Mouse (Mus musculus): ENCODE measurements around the gene Adat2. TPM values are rescaled to one million over a fixed set of nuclear protein-coding genes. Genes with fewer than 3 reads are reported as not detected.

Gene Adat2
- polyA plus RNA-seq, 1 experiment from 2014 or later: 4.3 TPM

DNA sequence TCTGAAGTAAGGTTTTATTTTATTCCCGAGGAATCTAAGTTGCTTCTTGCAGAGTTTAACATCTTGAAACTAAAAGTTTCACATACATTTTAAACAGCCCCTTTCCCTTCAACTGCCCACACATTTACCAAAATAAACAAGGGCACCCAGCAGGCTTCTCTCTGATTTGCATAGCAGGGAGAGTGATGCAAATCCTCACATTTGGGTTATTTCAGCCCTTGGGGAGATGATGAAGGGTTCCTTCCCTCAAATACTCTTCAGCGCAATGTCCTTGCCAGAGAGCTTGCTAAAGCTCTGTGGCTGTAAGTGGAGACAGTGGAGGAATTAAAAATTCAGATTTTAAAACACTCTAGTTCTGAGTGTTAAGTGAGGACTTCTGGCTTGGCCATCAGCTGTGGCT lies 35.2 kb downstream of the Adat2 start:
- Histone ChIP-seq H3K36me3 (ENCODE audit: control insufficient read depth, insufficient read depth, low read length) (no peaks in the 10 kb centered on the region), H3K4me3 (ENCODE audit: low read depth, low read length) (no peak overlapping the region), H3K4me1 (replicated peaks; ENCODE audit: control insufficient read depth, insufficient read depth) (no peaks in the 10 kb centered on the region), H3K4me2 (replicated peaks; ENCODE audit: low read depth) (no peak overlapping the region), H3K27ac (replicated peaks) (no peak overlapping the region), H3K9me3 (ENCODE audit: control insufficient read depth, low read length) (no peaks in the 10 kb centered on the region), H3K9ac (ENCODE audit: low read length) (no peak overlapping the region), H3K27me3 (ENCODE audit: control insufficient read depth, insufficient read depth, low read length) (no peaks in the 10 kb centered on the region)
- no peak for ATAC-seq (ENCODE audit: low FRiP score, low TSS enrichment)
- TF ChIP-seq EP300 (optimal IDR thresholded peaks at IDR 0.05) (no peak), CTCF (IDR thresholded peaks at IDR 0.05; ENCODE audit: low read depth) (no peak)
- no peak for DNase-seq (ENCODE audit: low spot score)
- 58% methylated on average over 2 of the region's 2 CpGs for WGBS

DNA sequence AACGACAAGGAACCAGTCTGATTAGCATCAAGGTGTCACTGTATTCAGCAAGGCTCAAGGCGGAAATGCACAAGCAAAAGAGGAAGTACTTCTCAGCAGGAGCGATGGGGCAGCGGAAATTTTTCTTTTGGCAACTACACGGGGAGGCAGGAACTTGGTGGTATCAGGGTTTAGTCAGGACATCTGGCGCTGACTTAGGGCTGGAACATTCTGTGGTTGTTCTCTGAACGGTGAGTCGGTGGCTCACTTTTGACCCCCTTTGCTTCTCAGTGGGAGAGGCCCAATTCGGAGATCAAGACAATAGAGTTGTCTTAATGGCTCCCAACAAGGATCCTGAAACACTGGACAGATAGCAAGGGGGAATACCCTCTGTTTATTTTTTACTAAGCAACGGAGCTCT lies 39.5 kb downstream of the Adat2 start:
- Histone ChIP-seq H3K9ac (ENCODE audit: low read length) (no peak overlapping the region), H3K27me3 (ENCODE audit: control insufficient read depth, insufficient read depth, low read length) (no peaks in the 10 kb centered on the region), H3K4me1 (replicated peaks; ENCODE audit: control insufficient read depth, insufficient read depth) (no peaks in the 10 kb centered on the region), H3K4me2 (replicated peaks; ENCODE audit: low read depth) (no peak overlapping the region), H3K36me3 (ENCODE audit: control insufficient read depth, insufficient read depth, low read length) (no peaks in the 10 kb centered on the region), H3K4me3 (ENCODE audit: low read depth, low read length) (no peak overlapping the region), H3K9me3 (ENCODE audit: control insufficient read depth, low read length) (no peaks in the 10 kb centered on the region), H3K27ac (replicated peaks) (no peak overlapping the region)
- WGBS: 94% methylated on average over 10 of the region's 10 CpGs
- no peak for TF ChIP-seq CTCF (IDR thresholded peaks at IDR 0.05; ENCODE audit: low read depth)
- no peak for TF ChIP-seq EP300 (optimal IDR thresholded peaks at IDR 0.05)
- DNase-seq (ENCODE audit: low spot score): no peak
- ATAC-seq (ENCODE audit: low FRiP score, low TSS enrichment): no peak

DNA sequence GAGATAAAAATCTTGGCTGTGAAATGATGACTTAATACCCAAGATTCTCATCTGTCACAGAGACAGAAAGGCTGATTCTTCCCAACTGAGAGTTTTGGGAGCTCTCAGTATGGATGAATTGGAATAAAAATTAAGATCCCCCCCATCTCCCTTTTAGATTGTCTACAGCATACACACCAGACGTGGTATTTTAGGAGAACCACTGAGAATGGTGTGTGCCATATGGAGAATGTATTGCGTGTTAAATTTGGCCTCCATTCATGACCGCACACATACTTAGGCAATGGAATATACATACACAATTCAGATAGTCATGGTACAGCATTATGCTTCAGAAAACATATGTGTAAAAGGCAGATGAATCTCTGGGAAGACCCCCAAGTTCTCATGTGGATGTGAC lies 40.8 kb downstream of the Adat2 start:
- H3K9ac ChIP-seq (ENCODE audit: low read length): no peak overlapping the region
- TF ChIP-seq EP300 (optimal IDR thresholded peaks at IDR 0.05) (no peak), CTCF (IDR thresholded peaks at IDR 0.05; ENCODE audit: low read depth) (no peak)
- WGBS: 84% methylated on average over 3 of the region's 3 CpGs
- no peak overlapping the region for H3K4me2 ChIP-seq (replicated peaks; ENCODE audit: low read depth)
- DNase-seq (ENCODE audit: low spot score) (no peak), ATAC-seq (ENCODE audit: low FRiP score, low TSS enrichment) (no peak)
- no peaks in the 10 kb centered on the region for H3K27me3 ChIP-seq (ENCODE audit: control insufficient read depth, insufficient read depth, low read length)
- no peak overlapping the region for H3K27ac ChIP-seq (replicated peaks)
- H3K36me3 ChIP-seq (ENCODE audit: control insufficient read depth, insufficient read depth, low read length): no peaks in the 10 kb centered on the region
- no peak overlapping the region for H3K4me3 ChIP-seq (ENCODE audit: low read depth, low read length)
- H3K4me1 ChIP-seq (replicated peaks; ENCODE audit: control insufficient read depth, insufficient read depth): no peaks in the 10 kb centered on the region
- H3K9me3 ChIP-seq (ENCODE audit: control insufficient read depth, low read length): no peaks in the 10 kb centered on the region

DNA sequence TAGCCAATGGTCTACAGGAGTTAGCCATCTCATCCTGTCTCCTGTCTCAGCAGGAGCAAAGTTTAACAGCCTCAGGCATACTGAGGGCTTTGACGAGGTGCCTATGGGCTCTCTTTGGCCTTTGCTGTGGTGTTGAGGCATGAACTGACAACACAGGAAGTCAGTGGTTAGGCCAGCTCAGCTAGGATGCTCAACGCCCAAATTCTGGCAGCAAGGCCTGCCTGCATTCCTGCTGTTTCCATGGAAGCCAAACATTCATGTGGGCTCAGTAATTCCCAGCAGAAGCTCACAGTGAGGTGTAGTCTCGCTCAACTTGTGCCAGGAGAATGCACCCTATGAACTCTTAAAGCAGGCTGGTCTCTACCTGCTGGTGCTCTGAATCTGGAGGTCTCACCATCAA lies 43.4 kb downstream of the Adat2 start:
- DNase-seq (ENCODE audit: low spot score): no peak

DNA sequence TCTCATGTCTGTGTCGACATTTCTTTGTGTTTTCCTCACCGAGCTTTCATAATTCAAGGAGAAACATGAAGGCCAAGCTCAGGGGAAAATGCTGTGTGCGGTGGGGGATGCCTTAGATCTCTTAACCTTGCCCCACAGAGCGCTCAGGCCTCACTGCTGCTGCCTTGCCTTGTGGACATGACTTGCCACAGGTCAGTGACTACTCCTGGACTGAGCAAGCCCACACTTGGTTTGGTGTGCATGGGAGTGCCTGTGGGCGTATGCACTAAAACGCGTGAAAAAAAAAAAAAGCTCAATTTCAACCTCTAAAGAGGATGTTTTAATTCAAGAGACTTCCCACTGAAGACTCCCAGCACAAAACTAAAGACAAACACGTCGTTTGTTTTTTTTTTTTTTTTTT lies 44.2 kb downstream of the Adat2 start:
- no peaks in the 10 kb centered on the region for H3K36me3 ChIP-seq (ENCODE audit: control insufficient read depth, insufficient read depth, low read length)

More for the DNA sequence above, 43.4 kb downstream of the Adat2 start:
- Histone ChIP-seq H3K4me3 (ENCODE audit: low read depth, low read length) (no peak overlapping the region), H3K4me1 (replicated peaks; ENCODE audit: control insufficient read depth, insufficient read depth) (no peaks in the 10 kb centered on the region), H3K4me2 (replicated peaks; ENCODE audit: low read depth) (no peak overlapping the region), H3K36me3 (ENCODE audit: control insufficient read depth, insufficient read depth, low read length) (no peaks in the 10 kb centered on the region), H3K27ac (replicated peaks) (no peak overlapping the region), H3K9ac (ENCODE audit: low read length) (no peak overlapping the region), H3K9me3 (ENCODE audit: control insufficient read depth, low read length) (no peaks in the 10 kb centered on the region), H3K27me3 (ENCODE audit: control insufficient read depth, insufficient read depth, low read length) (no peaks in the 10 kb centered on the region)
- WGBS: 44% methylated on average over 3 of the region's 3 CpGs
- TF ChIP-seq EP300 (optimal IDR thresholded peaks at IDR 0.05) (no peak), CTCF (IDR thresholded peaks at IDR 0.05; ENCODE audit: low read depth) (no peak)
- no peak for ATAC-seq (ENCODE audit: low FRiP score, low TSS enrichment)

DNA sequence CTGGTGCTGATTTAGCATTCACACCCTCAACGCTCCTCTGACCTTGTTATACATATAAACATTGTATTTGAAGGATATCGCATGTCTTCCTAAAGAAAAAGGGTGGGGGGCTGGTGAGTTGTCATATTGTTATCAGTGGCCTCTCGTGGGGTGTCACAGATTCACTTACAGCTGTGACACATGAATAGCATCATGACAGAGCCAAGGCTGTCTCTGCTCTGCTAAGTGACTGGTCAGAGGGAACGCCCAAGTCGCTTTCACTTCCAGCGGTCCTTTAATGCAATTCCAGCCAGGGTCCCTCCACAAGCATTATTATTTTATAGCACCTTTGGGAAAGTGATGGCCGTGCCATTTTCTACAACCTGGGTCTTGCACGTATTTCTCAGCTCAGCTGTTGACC lies 44.8 kb downstream of the Adat2 start:
- DNase-seq (ENCODE audit: low spot score) (no peak), ATAC-seq (ENCODE audit: low FRiP score, low TSS enrichment) (no peak)
- no peak overlapping the region for H3K9ac ChIP-seq (ENCODE audit: low read length)
- no peak overlapping the region for H3K4me3 ChIP-seq (ENCODE audit: low read depth, low read length)
- TF ChIP-seq CTCF (IDR thresholded peaks at IDR 0.05; ENCODE audit: low read depth) (no peak), EP300 (optimal IDR thresholded peaks at IDR 0.05) (no peak)
- no peak overlapping the region for H3K27ac ChIP-seq (replicated peaks)
- no peaks in the 10 kb centered on the region for H3K36me3 ChIP-seq (ENCODE audit: control insufficient read depth, insufficient read depth, low read length)
- WGBS: 79% methylated on average over 8 of the region's 8 CpGs
- no peak overlapping the region for H3K4me2 ChIP-seq (replicated peaks; ENCODE audit: low read depth)
- no peaks in the 10 kb centered on the region for H3K9me3 ChIP-seq (ENCODE audit: control insufficient read depth, low read length)
- no peaks in the 10 kb centered on the region for H3K4me1 ChIP-seq (replicated peaks; ENCODE audit: control insufficient read depth, insufficient read depth)
- H3K27me3 ChIP-seq (ENCODE audit: control insufficient read depth, insufficient read depth, low read length): no peaks in the 10 kb centered on the region

More for the DNA sequence above, 44.2 kb downstream of the Adat2 start:
- TF ChIP-seq EP300 (optimal IDR thresholded peaks at IDR 0.05) (no peak), CTCF (IDR thresholded peaks at IDR 0.05; ENCODE audit: low read depth) (no peak)
- ATAC-seq (ENCODE audit: low FRiP score, low TSS enrichment) (no peak), DNase-seq (ENCODE audit: low spot score) (no peak)
- Histone ChIP-seq H3K4me2 (replicated peaks; ENCODE audit: low read depth) (no peak overlapping the region), H3K4me3 (ENCODE audit: low read depth, low read length) (no peak overlapping the region), H3K9me3 (ENCODE audit: control insufficient read depth, low read length) (no peaks in the 10 kb centered on the region), H3K27ac (replicated peaks) (no peak overlapping the region), H3K9ac (ENCODE audit: low read length) (no peak overlapping the region), H3K4me1 (replicated peaks; ENCODE audit: control insufficient read depth, insufficient read depth) (no peaks in the 10 kb centered on the region), H3K27me3 (ENCODE audit: control insufficient read depth, insufficient read depth, low read length) (no peaks in the 10 kb centered on the region)
- 83% methylated on average over 9 of the region's 9 CpGs for WGBS
